Mouse (Mus musculus): ENCODE measurements at regions not wholly inside any gene's neighbourhood (a gene's known extent, or its start where the extent isn't known, plus 50 kb on each side); places are given as distances from the start of the nearest gene placed in this dataset.

DNA sequence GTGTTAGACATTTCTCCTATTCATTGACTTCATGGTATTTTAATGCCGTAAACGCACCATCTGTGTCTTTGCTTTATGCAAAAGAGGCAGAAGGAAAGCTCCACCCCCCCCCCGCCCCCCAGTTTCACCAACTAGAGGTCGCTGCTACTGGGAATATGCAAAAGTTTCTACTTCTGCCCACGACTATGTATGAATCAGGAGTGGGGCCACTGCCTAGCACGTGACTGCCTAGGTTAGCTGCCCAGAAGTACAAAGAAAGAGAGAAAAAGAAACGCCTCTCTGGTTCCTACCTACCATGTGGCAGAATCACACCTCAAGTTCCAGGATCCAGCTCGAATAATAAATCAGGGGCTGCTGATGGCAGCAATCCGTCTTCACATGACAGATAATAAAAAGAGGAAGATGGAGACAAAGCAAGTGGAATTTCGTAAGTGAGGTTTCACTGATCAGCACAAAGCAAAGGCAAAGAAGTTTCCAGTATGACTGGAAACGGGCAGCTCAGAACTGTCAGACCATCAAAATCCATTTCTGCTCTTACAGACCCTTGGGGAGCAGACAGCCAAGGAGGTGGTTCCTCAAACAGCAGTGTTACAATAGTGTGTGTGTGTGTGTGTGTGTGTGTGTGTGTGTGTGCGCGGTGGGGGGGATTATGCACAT is 108.9 kb upstream of the Ppm1h start:
- H3K4me3 ChIP-seq = no peak overlapping the region
- 81% methylated on average over 13 of the region's 13 CpGs for WGBS
- H3K4me1 ChIP-seq (ENCODE audit: control insufficient read depth, insufficient read depth, low read length) = no peaks in the 10 kb centered on the region
- H3K27ac ChIP-seq = no peak overlapping the region
- H3K36me3 ChIP-seq (ENCODE audit: control insufficient read depth, insufficient read depth, low read length) = no peaks in the 10 kb centered on the region
- intact Hi-C loops (cut with DNase I) = no loop called here
- peak in 1 of 2 experiments; percentile 17 for DNase-seq
- H3K9ac ChIP-seq (ENCODE audit: low read depth, low read length) = no peak overlapping the region
- no peaks in the 10 kb centered on the region for H3K27me3 ChIP-seq (ENCODE audit: control insufficient read depth, insufficient read depth, low read length)
- no peaks in the 10 kb centered on the region for H3K79me2 ChIP-seq (replicated peaks; ENCODE audit: control insufficient read depth, insufficient read depth, low read length)
- TF ChIP-seq EP300 (IDR thresholded peaks at IDR 0.05; ENCODE audit: insufficient read depth, low read depth, low read length) (no peak), CTCF (IDR thresholded peaks at IDR 0.05) (no peak), POLR2A (IDR thresholded peaks at IDR 0.05; ENCODE audit: insufficient read depth, low read depth, low read length) (no peak)

DNA sequence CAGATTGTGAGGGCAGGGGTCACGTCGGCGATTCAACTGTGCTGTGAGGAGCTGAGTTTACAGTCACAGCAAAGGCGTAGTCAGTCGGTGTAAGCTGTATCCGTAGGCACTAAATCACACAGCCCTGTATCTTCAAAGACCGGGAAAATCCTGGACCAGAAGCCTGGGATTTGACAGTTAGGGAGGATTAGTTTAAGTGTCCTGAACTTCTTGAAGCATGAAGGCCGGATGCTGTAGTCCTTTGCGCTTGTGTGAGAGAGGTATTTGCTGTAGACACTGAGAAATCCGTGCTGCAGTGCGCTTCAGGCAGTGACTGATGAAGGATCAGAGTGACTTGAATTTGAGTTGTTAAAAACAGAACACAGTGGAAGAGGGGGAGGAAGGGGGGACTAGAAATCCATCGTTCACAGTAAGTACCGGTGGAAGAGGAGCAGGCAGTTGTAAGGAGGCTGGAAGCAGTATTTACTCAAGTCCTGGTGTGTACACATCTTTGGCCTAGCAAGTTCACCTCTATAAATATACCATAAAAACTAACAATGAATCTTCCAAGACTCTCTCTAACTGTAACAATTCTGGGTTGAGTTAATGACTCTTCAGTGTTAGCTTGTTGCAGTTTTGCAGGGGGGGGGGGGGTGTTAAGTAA is 107.5 kb upstream of the Ppm1h start:
- Histone ChIP-seq H3K27ac (no peak overlapping the region), H3K27me3 (ENCODE audit: control insufficient read depth, insufficient read depth, low read length) (no peaks in the 10 kb centered on the region), H3K4me3 (no peak overlapping the region), H3K79me2 (replicated peaks; ENCODE audit: control insufficient read depth, insufficient read depth, low read length) (no peaks in the 10 kb centered on the region), H3K4me1 (ENCODE audit: control insufficient read depth, insufficient read depth, low read length) (no peaks in the 10 kb centered on the region), H3K9ac (ENCODE audit: low read depth, low read length) (no peak overlapping the region), H3K36me3 (ENCODE audit: control insufficient read depth, insufficient read depth, low read length) (no peaks in the 10 kb centered on the region)
- no peak for DNase-seq
- intact Hi-C loops (cut with DNase I) = no loop called here
- TF ChIP-seq POLR2A (IDR thresholded peaks at IDR 0.05; ENCODE audit: insufficient read depth, low read depth, low read length) (no peak), CTCF (IDR thresholded peaks at IDR 0.05) (no peak), EP300 (IDR thresholded peaks at IDR 0.05; ENCODE audit: insufficient read depth, low read depth, low read length) (no peak)
- WGBS = 50% methylated on average over 13 of the region's 13 CpGs

DNA sequence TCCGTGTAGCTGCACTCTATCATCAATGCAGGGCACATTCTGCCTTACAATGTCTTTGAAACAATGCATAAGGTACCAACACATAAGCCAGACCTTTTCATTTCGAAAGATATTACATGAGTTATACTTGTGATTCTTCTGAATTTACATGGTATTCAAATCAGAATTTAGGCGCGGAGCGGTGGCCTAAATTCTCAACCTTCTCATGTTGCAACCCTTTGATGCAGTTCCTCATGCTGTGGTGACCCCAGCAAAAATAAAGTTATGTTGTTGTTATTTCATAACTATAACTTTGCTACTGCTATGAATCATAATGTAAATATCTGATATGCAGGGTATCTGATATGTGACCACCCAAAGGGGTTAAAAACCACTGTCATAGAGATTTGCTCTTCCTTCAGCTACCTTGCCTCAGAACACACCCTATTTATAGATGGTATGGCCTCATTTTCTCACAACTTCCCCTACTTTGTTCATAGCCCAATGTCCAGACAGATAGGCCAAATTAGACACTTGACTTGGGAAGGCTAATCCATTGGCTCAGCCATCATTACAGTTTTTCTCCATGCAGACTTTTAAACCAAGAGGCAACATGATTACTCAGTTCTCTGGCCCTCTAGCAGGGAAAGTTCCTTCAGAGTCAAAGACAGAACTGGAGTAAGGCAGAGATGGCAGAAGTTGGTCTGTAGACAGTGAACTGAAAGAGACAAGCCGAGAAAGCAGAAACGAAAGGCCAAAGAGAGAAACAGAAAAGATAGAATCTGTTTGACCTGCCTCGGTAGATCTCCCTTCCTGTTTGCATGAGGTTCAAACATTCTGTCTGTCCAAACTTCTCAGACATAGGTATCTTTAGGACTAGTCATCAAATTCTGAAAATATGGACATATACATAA is 102.1 kb upstream of the Ppm1h start:
- no peak overlapping the region for H3K4me3 ChIP-seq
- H3K79me2 ChIP-seq (replicated peaks; ENCODE audit: control insufficient read depth, insufficient read depth, low read length) = no peaks in the 10 kb centered on the region
- no peak for DNase-seq
- no peak overlapping the region for H3K27ac ChIP-seq
- no peak overlapping the region for H3K9ac ChIP-seq (ENCODE audit: low read depth, low read length)
- no peaks in the 10 kb centered on the region for H3K36me3 ChIP-seq (ENCODE audit: control insufficient read depth, insufficient read depth, low read length)
- intact Hi-C loops (cut with DNase I) = no loop called here
- WGBS = 91% methylated on average over 8 of the region's 8 CpGs
- no peaks in the 10 kb centered on the region for H3K27me3 ChIP-seq (ENCODE audit: control insufficient read depth, insufficient read depth, low read length)
- H3K4me1 ChIP-seq (ENCODE audit: control insufficient read depth, insufficient read depth, low read length) = no peaks in the 10 kb centered on the region
- TF ChIP-seq EP300 (IDR thresholded peaks at IDR 0.05; ENCODE audit: insufficient read depth, low read depth, low read length) (no peak), POLR2A (IDR thresholded peaks at IDR 0.05; ENCODE audit: insufficient read depth, low read depth, low read length) (no peak), CTCF (IDR thresholded peaks at IDR 0.05) (no peak)

DNA sequence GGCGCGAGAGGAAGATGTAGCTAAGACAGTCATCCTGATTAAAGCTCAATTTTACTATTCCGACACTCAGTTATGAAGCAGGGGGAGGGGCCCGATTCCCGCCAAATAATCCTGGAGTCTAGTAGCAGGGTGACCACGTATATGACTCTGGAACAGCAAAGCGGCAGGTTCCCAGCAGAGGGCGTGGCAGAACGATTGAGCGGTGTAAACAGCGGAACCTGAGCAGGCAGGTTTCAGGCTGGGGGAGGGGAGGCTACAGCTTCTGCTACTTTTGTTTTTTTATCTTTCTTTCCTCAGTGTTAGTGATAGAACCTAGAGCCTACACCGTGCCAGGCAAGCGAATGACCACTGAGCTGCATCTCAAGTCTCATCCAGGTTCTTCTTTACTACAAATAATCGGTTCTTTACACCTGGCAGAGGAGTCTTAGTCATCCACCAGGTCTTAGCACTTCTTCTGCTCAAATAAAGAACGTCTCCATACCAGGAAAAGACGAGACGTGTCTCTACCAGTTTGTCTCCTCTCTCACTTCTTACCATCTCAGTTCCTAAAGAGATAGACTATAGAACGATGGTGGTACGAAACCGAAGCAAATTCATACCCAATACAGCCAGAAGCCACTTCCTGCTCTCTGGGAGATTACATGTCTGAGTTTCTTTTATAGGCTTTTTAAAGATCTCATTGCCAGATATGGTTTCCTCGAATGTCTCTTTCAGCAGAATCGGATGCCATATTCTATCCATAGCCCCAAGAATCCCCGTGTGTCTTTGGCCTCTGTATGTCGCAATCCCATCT is 100.2 kb upstream of the Ppm1h start:
- TF ChIP-seq EP300 (IDR thresholded peaks at IDR 0.05; ENCODE audit: insufficient read depth, low read depth, low read length) (no peak), CTCF (IDR thresholded peaks at IDR 0.05) (no peak), POLR2A (IDR thresholded peaks at IDR 0.05; ENCODE audit: insufficient read depth, low read depth, low read length) (no peak)
- 59% methylated on average over 24 of the region's 24 CpGs for WGBS

DNA sequence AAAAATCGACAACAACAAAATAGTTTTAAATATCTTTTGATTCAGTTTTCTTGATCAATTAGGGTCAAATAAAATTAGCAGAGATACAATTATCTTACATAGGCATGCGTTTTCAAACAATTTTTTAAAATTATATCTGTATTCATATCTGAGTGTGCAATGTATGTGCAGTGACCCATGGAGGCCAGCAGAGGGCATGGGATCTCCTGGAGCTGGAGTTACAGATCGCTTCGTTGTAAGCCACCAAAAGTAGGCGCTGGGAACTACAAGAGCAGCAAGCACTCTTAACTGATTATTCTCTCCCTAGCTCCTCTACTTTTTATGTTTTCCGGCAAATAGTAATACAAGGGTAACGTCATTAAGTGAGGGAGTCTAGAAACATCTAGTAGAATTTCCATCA is 97.5 kb upstream of the Ppm1h start:
- TF ChIP-seq EP300 (IDR thresholded peaks at IDR 0.05; ENCODE audit: insufficient read depth, low read depth, low read length) (no peak), CTCF (IDR thresholded peaks at IDR 0.05) (peak; percentile 46)
- Histone ChIP-seq H3K4me1 (ENCODE audit: control insufficient read depth, insufficient read depth, low read length) (no peaks in the 10 kb centered on the region), H3K79me2 (replicated peaks; ENCODE audit: control insufficient read depth, insufficient read depth, low read length) (no peaks in the 10 kb centered on the region), H3K27ac (no peak overlapping the region), H3K27me3 (ENCODE audit: control insufficient read depth, insufficient read depth, low read length) (no peaks in the 10 kb centered on the region), H3K36me3 (ENCODE audit: control insufficient read depth, insufficient read depth, low read length) (no peaks in the 10 kb centered on the region), H3K9ac (ENCODE audit: low read depth, low read length) (no peak overlapping the region), H3K4me3 (no peak overlapping the region)
- no peak for DNase-seq
- 83% methylated on average over 7 of the region's 7 CpGs for WGBS
- intact Hi-C loops (cut with DNase I) = no loop called here

More for the DNA sequence above, 100.2 kb upstream of the Ppm1h start:
- H3K36me3 ChIP-seq (ENCODE audit: control insufficient read depth, insufficient read depth, low read length) = no peaks in the 10 kb centered on the region
- H3K4me3 ChIP-seq = no peak overlapping the region
- no peak for DNase-seq
- H3K9ac ChIP-seq (ENCODE audit: low read depth, low read length) = no peak overlapping the region
- intact Hi-C loops (cut with DNase I) = no loop called here
- H3K27ac ChIP-seq = no peak overlapping the region
- H3K27me3 ChIP-seq (ENCODE audit: control insufficient read depth, insufficient read depth, low read length) = no peaks in the 10 kb centered on the region
- H3K4me1 ChIP-seq (ENCODE audit: control insufficient read depth, insufficient read depth, low read length) = no peaks in the 10 kb centered on the region
- no peaks in the 10 kb centered on the region for H3K79me2 ChIP-seq (replicated peaks; ENCODE audit: control insufficient read depth, insufficient read depth, low read length)

Data from heart, adult 2 months (tissue).